Mouse (Mus musculus): ENCODE data around the gene Rhcg. TPM values are rescaled to one million over a fixed set of nuclear protein-coding genes. Genes with fewer than 3 reads are reported as not detected.

Gene Rhcg
- polyA plus RNA-seq, 1 experiment from 2014 or later, result 0.17 TPM

- Histone ChIP-seq H3K4me2 (no peak overlapping the region), H3K9ac (no peak overlapping the region), H3K27me3 (peaks cover 21% of the 10 kb centered on the region), H3K36me3 (no peaks in the 10 kb centered on the region), H3K4me3 (no peak overlapping the region), H3K4me1 (no peaks in the 10 kb centered on the region), H3K9me3 (no peaks in the 10 kb centered on the region), H3K27ac (no peak overlapping the region)
- 62% methylated on average over 6 of the region's 6 CpGs for WGBS
- ATAC-seq (ENCODE audit: borderline replicate concordance, extremely low read depth, low FRiP score, low TSS enrichment), result no peak
These were observed 49.2 kb downstream of the Rhcg start for GRCm38 (mm10) chr7:79568212-79568611.

GRCm38 (mm10) chr7:79563675-79564074 is 53.8 kb downstream of the Rhcg start:
- no peaks in the 10 kb centered on the region for H3K9me3 ChIP-seq
- H3K4me1 ChIP-seq, result no peaks in the 10 kb centered on the region
- no peak overlapping the region for H3K27ac ChIP-seq
- no peak for ATAC-seq (ENCODE audit: borderline replicate concordance, extremely low read depth, low FRiP score, low TSS enrichment)
- H3K4me3 ChIP-seq, result no peak overlapping the region
- no peak overlapping the region for H3K9ac ChIP-seq
- peaks cover 30% of the 10 kb centered on the region for H3K27me3 ChIP-seq
- 12% methylated on average over 13 of the region's 13 CpGs for WGBS
- H3K36me3 ChIP-seq, result no peaks in the 10 kb centered on the region
- H3K4me2 ChIP-seq, result no peak overlapping the region

GRCm38 (mm10) chr7:79562385-79562784 is 55.1 kb downstream of the Rhcg start:
- no peak overlapping the region for H3K4me2 ChIP-seq
- 37% methylated on average over 5 of the region's 5 CpGs for WGBS
- no peaks in the 10 kb centered on the region for H3K9me3 ChIP-seq
- H3K27ac ChIP-seq, result no peak overlapping the region
- H3K9ac ChIP-seq, result no peak overlapping the region
- H3K4me3 ChIP-seq, result no peak overlapping the region
- no peaks in the 10 kb centered on the region for H3K4me1 ChIP-seq
- peaks cover 43% of the 10 kb centered on the region for H3K27me3 ChIP-seq
- no peaks in the 10 kb centered on the region for H3K36me3 ChIP-seq
- ATAC-seq (ENCODE audit: borderline replicate concordance, extremely low read depth, low FRiP score, low TSS enrichment), result no peak

- H3K4me1 ChIP-seq, result no peaks in the 10 kb centered on the region
- no peak for ATAC-seq (ENCODE audit: borderline replicate concordance, extremely low read depth, low FRiP score, low TSS enrichment)
- H3K9me3 ChIP-seq, result no peaks in the 10 kb centered on the region
- H3K27ac ChIP-seq, result no peak overlapping the region
- WGBS, result 83% methylated on average over 1 of the region's 1 CpGs
- no peak overlapping the region for H3K9ac ChIP-seq
- H3K4me2 ChIP-seq, result no peak overlapping the region
- no peak overlapping the region for H3K4me3 ChIP-seq
- H3K27me3 ChIP-seq, result peaks cover 70% of the 10 kb centered on the region
- no peaks in the 10 kb centered on the region for H3K36me3 ChIP-seq
These were observed 58.8 kb downstream of the Rhcg start for GRCm38 (mm10) chr7:79558698-79559097.

GRCm38 (mm10) chr7:79557728-79558221 is 59.7 kb downstream of the Rhcg start:
- no peak overlapping the region for H3K4me3 ChIP-seq
- no peak overlapping the region for H3K27ac ChIP-seq
- no peaks in the 10 kb centered on the region for H3K4me1 ChIP-seq
- WGBS, result 14% methylated on average over 8 of the region's 8 CpGs
- no peak overlapping the region for H3K4me2 ChIP-seq
- ATAC-seq (ENCODE audit: borderline replicate concordance, extremely low read depth, low FRiP score, low TSS enrichment), result no peak
- H3K9me3 ChIP-seq, result no peaks in the 10 kb centered on the region
- no peak overlapping the region for H3K9ac ChIP-seq
- no peaks in the 10 kb centered on the region for H3K36me3 ChIP-seq
- peaks cover 76% of the 10 kb centered on the region for H3K27me3 ChIP-seq

GRCm38 (mm10) chr7:79555368-79556034 is 62.0 kb downstream of the Rhcg start:
- Histone ChIP-seq H3K9ac (no peak overlapping the region), H3K27me3 (peaks cover 87% of the 10 kb centered on the region), H3K4me2 (no peak overlapping the region), H3K4me1 (no peaks in the 10 kb centered on the region), H3K36me3 (no peaks in the 10 kb centered on the region), H3K27ac (no peak overlapping the region), H3K4me3 (no peak overlapping the region), H3K9me3 (no peaks in the 10 kb centered on the region)
- no peak for ATAC-seq (ENCODE audit: borderline replicate concordance, extremely low read depth, low FRiP score, low TSS enrichment)
- 2% methylated on average over 25 of the region's 25 CpGs for WGBS

- Histone ChIP-seq H3K9me3 (no peaks in the 10 kb centered on the region), H3K4me1 (no peaks in the 10 kb centered on the region), H3K9ac (no peak overlapping the region), H3K4me2 (no peak overlapping the region), H3K27me3 (peaks cover 97% of the 10 kb centered on the region), H3K27ac (no peak overlapping the region), H3K36me3 (no peaks in the 10 kb centered on the region), H3K4me3 (no peak overlapping the region)
- WGBS, result 4% methylated on average over 10 of the region's 10 CpGs
- no peak for ATAC-seq (ENCODE audit: borderline replicate concordance, extremely low read depth, low FRiP score, low TSS enrichment)
These were observed 64.8 kb downstream of the Rhcg start for GRCm38 (mm10) chr7:79552702-79553101.

GRCm38 (mm10) chr7:79548893-79549555 is 68.4 kb downstream of the Rhcg start:
- Histone ChIP-seq H3K9ac (no peak overlapping the region), H3K9me3 (no peaks in the 10 kb centered on the region), H3K27ac (no peak overlapping the region), H3K27me3 (peaks cover 96% of the 10 kb centered on the region), H3K36me3 (no peaks in the 10 kb centered on the region), H3K4me3 (no peak overlapping the region), H3K4me2 (no peak overlapping the region), H3K4me1 (no peaks in the 10 kb centered on the region)
- WGBS, result 41% methylated on average over 12 of the region's 12 CpGs
- ATAC-seq (ENCODE audit: borderline replicate concordance, extremely low read depth, low FRiP score, low TSS enrichment), result no peak

- Histone ChIP-seq H3K9me3 (no peaks in the 10 kb centered on the region), H3K27ac (no peak overlapping the region), H3K27me3 (peaks cover 99% of the 10 kb centered on the region), H3K36me3 (no peaks in the 10 kb centered on the region), H3K4me3 (no peak overlapping the region), H3K4me1 (peaks cover 6% of the 10 kb centered on the region; the same call in 1 of the 2 replicates), H3K4me2 (no peak overlapping the region), H3K9ac (no peak overlapping the region)
- 4% methylated on average over 15 of the region's 15 CpGs for WGBS
- peak; percentile 46; the same call in 1 of the 2 replicates for ATAC-seq (ENCODE audit: borderline replicate concordance, extremely low read depth, low FRiP score, low TSS enrichment)
These were observed 70.4 kb downstream of the Rhcg start for GRCm38 (mm10) chr7:79547092-79547491.

GRCm38 (mm10) chr7:79545066-79545400 is 72.4 kb downstream of the Rhcg start:
- WGBS, result 8% methylated on average over 7 of the region's 7 CpGs
- H3K4me2 ChIP-seq, result no peak overlapping the region
- no peaks in the 10 kb centered on the region for H3K36me3 ChIP-seq
- no peak for ATAC-seq (ENCODE audit: borderline replicate concordance, extremely low read depth, low FRiP score, low TSS enrichment)
- no peak overlapping the region for H3K4me3 ChIP-seq
- H3K27ac ChIP-seq, result no peak overlapping the region
- H3K27me3 ChIP-seq, result peaks cover 97% of the 10 kb centered on the region
- H3K9me3 ChIP-seq, result no peaks in the 10 kb centered on the region
- H3K4me1 ChIP-seq, result peaks cover 6% of the 10 kb centered on the region; the same call in 1 of the 2 replicates
- H3K9ac ChIP-seq, result no peak overlapping the region

GRCm38 (mm10) chr7:79544281-79545065 is 73.0 kb downstream of the Rhcg start:
- H3K27me3 ChIP-seq, result peaks cover 97% of the 10 kb centered on the region
- peaks cover 6% of the 10 kb centered on the region; the same call in 1 of the 2 replicates for H3K4me1 ChIP-seq
- H3K4me3 ChIP-seq, result no peak overlapping the region
- H3K9me3 ChIP-seq, result no peaks in the 10 kb centered on the region
- WGBS, result 2% methylated on average over 37 of the region's 37 CpGs
- H3K4me2 ChIP-seq, result no peak overlapping the region
- no peaks in the 10 kb centered on the region for H3K36me3 ChIP-seq
- H3K27ac ChIP-seq, result no peak overlapping the region
- no peak for ATAC-seq (ENCODE audit: borderline replicate concordance, extremely low read depth, low FRiP score, low TSS enrichment)
- H3K9ac ChIP-seq, result no peak overlapping the region

All from lung, embryonic 15.5 days (tissue).